Mouse (Mus musculus) fat pad, adult 2 months (tissue): ENCODE measurements around the gene Gm5678.

Source experiments
- DNase-seq: peaks from one replicate; pipeline ENCODE4 v3.0.0-alpha.2; 2011; ENCODE audit warnings: low read depth, low spot score; ENCODE audit errors: extremely low read depth

Gene Gm5678

GRCm38 (mm10) chr16:93627761-93628400 lies at the start of gene Gm5678:
Gene Gm5678 (plus strand): TSS chr16:93628097.
- DNase-seq = no peak

GRCm38 (mm10) chr16:93578346-93579005 lies 49.4 kb upstream of the Gm5678 start:
- no peak for DNase-seq

- no peak for DNase-seq
These were observed 46.8 kb upstream of the Gm5678 start for GRCm38 (mm10) chr16:93581125-93581524.

GRCm38 (mm10) chr16:93584976-93585702 lies 42.8 kb upstream of the Gm5678 start:
- DNase-seq = no peak

GRCm38 (mm10) chr16:93585703-93586205 lies 42.1 kb upstream of the Gm5678 start:
- DNase-seq = no peak

- DNase-seq = no peak
These were observed 41.5 kb upstream of the Gm5678 start for GRCm38 (mm10) chr16:93586382-93586781.

GRCm38 (mm10) chr16:93588281-93588680 lies 39.6 kb upstream of the Gm5678 start:
- no peak for DNase-seq

- DNase-seq = no peak
These were observed 37.0 kb upstream of the Gm5678 start for GRCm38 (mm10) chr16:93590915-93591314.

- DNase-seq = no peak
These were observed 36.2 kb upstream of the Gm5678 start for GRCm38 (mm10) chr16:93591450-93592430.

- DNase-seq = no peak
These were observed 35.2 kb upstream of the Gm5678 start for GRCm38 (mm10) chr16:93592711-93593110.

GRCm38 (mm10) chr16:93593406-93593805 lies 34.5 kb upstream of the Gm5678 start:
- no peak for DNase-seq

- DNase-seq = no peak
These were observed 33.4 kb upstream of the Gm5678 start for GRCm38 (mm10) chr16:93594448-93594847.

- no peak for DNase-seq
These were observed 32.1 kb upstream of the Gm5678 start for GRCm38 (mm10) chr16:93595766-93596165.

- DNase-seq = no peak
These were observed 31.1 kb upstream of the Gm5678 start for GRCm38 (mm10) chr16:93596807-93597206.

- DNase-seq = no peak
These were observed 30.3 kb upstream of the Gm5678 start for GRCm38 (mm10) chr16:93597551-93597950.

GRCm38 (mm10) chr16:93599461-93599860 lies 28.4 kb upstream of the Gm5678 start:
- DNase-seq = no peak

- no peak for DNase-seq
These were observed 24.3 kb upstream of the Gm5678 start, which contains the start of gene Setd4 for GRCm38 (mm10) chr16:93603439-93604212. Gene Setd4 (minus strand): TSS chr16:93604063.

GRCm38 (mm10) chr16:93604481-93604969 lies 23.4 kb upstream of the Gm5678 start:
- DNase-seq = no peak

GRCm38 (mm10) chr16:93605553-93605952 lies 22.3 kb upstream of the Gm5678 start, which contains the start of gene Cbr1:
Gene Cbr1 (plus strand): TSS chr16:93605853.
- DNase-seq = no peak

GRCm38 (mm10) chr16:93606146-93606545 lies 21.8 kb upstream of the Gm5678 start:
- DNase-seq = no peak
